Mouse (Mus musculus): Measurements from ENCODE around the gene Cln5. TPM values are rescaled to one million over a fixed set of nuclear protein-coding genes. Genes with fewer than 3 reads are reported as not detected.

The Cln5 gene
- polyA plus RNA-seq, 1 experiment from 2014 or later = 29.8 TPM

DNA sequence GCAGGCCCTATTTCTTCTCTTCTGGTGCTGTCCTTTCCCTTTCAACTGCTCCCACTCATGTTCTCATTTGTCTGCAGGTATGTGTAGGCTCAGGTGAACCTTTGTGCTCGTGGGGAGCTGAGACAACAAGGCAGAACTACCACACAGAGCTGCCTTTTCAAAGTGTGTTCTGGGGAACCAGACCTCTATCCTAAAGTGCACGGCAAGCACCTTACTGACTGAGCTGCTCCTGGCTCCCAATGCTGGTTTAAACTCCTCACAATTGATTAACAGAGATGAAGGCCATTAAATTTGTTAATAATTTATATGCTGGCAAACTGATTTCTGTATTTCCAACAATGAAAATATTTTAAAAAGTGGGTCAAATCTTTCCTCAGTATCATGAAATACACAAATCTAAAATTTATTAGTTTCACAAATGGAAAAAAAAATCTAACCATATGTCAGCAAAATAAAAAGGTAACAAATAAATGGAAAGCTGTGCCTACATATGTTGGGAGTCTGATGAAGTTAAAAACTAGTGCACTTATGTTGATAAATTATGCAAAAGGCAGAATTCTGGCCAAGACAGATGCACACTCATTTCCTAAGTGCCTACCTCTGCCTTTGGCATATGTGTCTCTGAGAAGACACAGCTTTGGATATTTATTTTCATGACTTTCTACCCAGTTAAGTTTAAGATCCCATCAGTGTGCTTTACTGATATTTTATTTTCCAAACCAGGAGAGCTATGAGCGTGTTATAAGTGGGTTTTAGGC, 42.8 kb downstream of the Cln5 start:
- Histone ChIP-seq H3K36me3 (ENCODE audit: control insufficient read depth, insufficient read depth, low read length) (peaks cover 8% of the 10 kb centered on the region; the same call in 1 of the 2 replicates), H3K4me2 (ENCODE audit: low read depth, severe bottlenecking) (no peak overlapping the region), H3K9me3 (ENCODE audit: control insufficient read depth, low read length) (no peaks in the 10 kb centered on the region), H3K9ac (ENCODE audit: low read length) (no peak overlapping the region), H3K27me3 (ENCODE audit: control insufficient read depth, insufficient read depth, low read length) (no peaks in the 10 kb centered on the region), H3K4me1 (ENCODE audit: control insufficient read depth, insufficient read depth, low read length) (no peaks in the 10 kb centered on the region), H3K4me3 (ENCODE audit: low read depth, low read length) (no peak overlapping the region), H3K27ac (replicated peaks; ENCODE audit: low read depth, low read length) (no peak overlapping the region)
- DNase-seq (ENCODE audit: low spot score) (no peak), ATAC-seq (ENCODE audit: insufficient number of reproducible peaks, low FRiP score, low TSS enrichment, low read depth) (no peak)
- WGBS = 88% methylated on average over 3 of the region's 3 CpGs

DNA sequence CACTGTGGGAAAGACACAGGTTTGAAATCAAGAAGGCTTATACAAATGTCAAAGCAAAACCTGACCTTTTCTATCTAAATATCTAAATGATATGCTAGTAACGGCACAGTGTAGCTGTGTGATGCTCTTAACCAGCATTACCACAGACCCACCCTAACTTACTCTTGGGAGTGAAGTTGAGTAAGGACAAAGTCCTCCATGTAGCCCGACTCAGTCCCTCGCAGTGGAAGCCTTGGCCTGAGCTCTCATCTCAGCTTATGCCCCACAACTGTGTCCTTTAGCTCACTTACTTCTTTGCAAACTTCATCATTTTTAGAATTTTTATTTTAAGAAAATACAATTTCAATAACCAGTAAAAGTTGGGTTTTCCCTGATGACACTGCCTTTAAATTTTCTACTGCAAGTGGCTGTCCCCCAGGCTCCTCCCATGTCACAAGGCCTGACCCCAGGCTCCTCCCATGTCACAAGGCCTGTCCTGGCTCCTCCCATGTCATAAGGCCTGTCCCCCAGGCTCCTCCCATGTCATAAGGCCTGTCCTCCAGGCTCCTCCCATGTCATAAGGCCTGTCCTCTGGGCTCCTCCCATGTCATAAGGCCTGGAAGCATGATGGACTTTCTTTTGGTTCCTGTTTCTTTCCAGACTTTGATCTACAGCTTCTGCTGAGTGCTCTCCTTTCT, 45.1 kb downstream of the Cln5 start:
- Histone ChIP-seq H3K9me3 (ENCODE audit: control insufficient read depth, low read length) (no peaks in the 10 kb centered on the region), H3K27me3 (ENCODE audit: control insufficient read depth, insufficient read depth, low read length) (no peaks in the 10 kb centered on the region), H3K4me2 (ENCODE audit: low read depth, severe bottlenecking) (no peak overlapping the region), H3K36me3 (ENCODE audit: control insufficient read depth, insufficient read depth, low read length) (peaks cover 14% of the 10 kb centered on the region; the same call in 1 of the 2 replicates), H3K9ac (ENCODE audit: low read length) (no peak overlapping the region), H3K4me1 (ENCODE audit: control insufficient read depth, insufficient read depth, low read length) (no peaks in the 10 kb centered on the region), H3K27ac (replicated peaks; ENCODE audit: low read depth, low read length) (no peak overlapping the region), H3K4me3 (ENCODE audit: low read depth, low read length) (no peak overlapping the region)
- WGBS = 92% methylated on average over 3 of the region's 3 CpGs
- ATAC-seq (ENCODE audit: insufficient number of reproducible peaks, low FRiP score, low TSS enrichment, low read depth) (no peak), DNase-seq (ENCODE audit: low spot score) (no peak)

DNA sequence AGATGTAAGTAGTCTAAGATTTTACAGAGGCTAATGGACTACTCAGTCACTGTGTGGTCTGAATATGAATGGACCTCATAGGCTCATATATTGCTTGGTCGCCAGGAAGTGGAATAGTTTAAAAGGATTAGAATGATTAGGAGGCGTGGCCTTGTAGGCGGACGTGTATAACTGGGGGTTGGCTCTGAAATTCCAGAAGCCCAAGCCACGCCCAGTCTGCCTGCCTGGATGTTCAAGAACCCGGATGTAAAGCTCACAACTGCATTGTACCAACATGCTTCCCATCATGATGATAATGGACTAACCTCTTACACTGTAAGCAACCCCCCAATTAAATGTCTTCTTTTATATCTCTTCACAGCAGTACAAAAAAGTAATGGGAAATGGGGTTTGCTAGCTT, 55.7 kb downstream of the Cln5 start:
- peaks cover 9% of the 10 kb centered on the region for H3K36me3 ChIP-seq (ENCODE audit: control insufficient read depth, insufficient read depth, low read length)
- no peak overlapping the region for H3K4me3 ChIP-seq (ENCODE audit: low read depth, low read length)
- H3K9ac ChIP-seq (ENCODE audit: low read length) = no peak overlapping the region
- no peaks in the 10 kb centered on the region for H3K4me1 ChIP-seq (ENCODE audit: control insufficient read depth, insufficient read depth, low read length)
- no peak overlapping the region for H3K4me2 ChIP-seq (ENCODE audit: low read depth, severe bottlenecking)
- 89% methylated on average over 6 of the region's 6 CpGs for WGBS
- no peaks in the 10 kb centered on the region for H3K9me3 ChIP-seq (ENCODE audit: control insufficient read depth, low read length)
- no peak overlapping the region for H3K27ac ChIP-seq (replicated peaks; ENCODE audit: low read depth, low read length)
- H3K27me3 ChIP-seq (ENCODE audit: control insufficient read depth, insufficient read depth, low read length) = no peaks in the 10 kb centered on the region
- DNase-seq (ENCODE audit: low spot score) (no peak), ATAC-seq (ENCODE audit: insufficient number of reproducible peaks, low FRiP score, low TSS enrichment, low read depth) (no peak)

Other genes starting within 250 kb of the Cln5 start
- gene Kctd12, start 87.6 kb upstream of the Cln5 start, polyA plus RNA-seq (2014; fragmentation: Nextera tagmentation; extraction: Ambion mirVana) = 22.8 and 24.7 TPM in 2 replicates
- not detected in 2 replicates for gene Acod1, start 23.2 kb upstream of the Cln5 start, polyA plus RNA-seq (2014; fragmentation: Nextera tagmentation; extraction: Ambion mirVana)
- gene Fbxl3, start 29.4 kb downstream of the Cln5 start, polyA plus RNA-seq (2014; fragmentation: Nextera tagmentation; extraction: Ambion mirVana) = 24.0 and 25.2 TPM in 2 replicates